Mouse (Mus musculus): ENCODE measurements at regions not wholly inside any gene's neighbourhood (a gene's known extent, or its start where the extent isn't known, plus 50 kb on each side); places are given as distances from the start of the nearest gene placed in this dataset.

DNA sequence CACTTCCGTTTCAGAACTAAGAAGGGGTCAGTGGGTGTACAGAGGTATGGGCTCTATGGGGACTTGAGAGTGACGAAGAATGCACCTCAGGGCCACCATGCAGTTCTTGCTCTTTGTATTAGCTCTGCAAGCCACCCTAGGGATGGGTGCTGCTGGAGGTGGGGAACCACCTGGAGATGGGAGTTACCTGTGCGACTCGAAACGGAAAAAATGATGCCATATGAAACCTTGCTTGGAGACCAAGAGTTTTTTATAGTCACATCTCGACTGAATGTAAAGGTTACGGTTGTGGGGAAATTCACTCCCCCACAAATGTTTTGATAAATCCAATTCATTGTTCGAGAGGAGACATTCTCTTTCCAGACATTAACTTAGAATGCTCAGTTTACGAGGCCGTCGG, 134.3 kb upstream of the Mrps10 start:
- TF ChIP-seq CTCF (IDR thresholded peaks at IDR 0.05; ENCODE audit: borderline replicate concordance, insufficient read depth, low read depth, low read length): no peak
- TF ChIP-seq POLR2A (IDR thresholded peaks at IDR 0.05; ENCODE audit: borderline replicate concordance, insufficient read depth, low read length): no peak
